Comparison of ENCODE assay signal across 17 mouse cellular contexts in the genomic region with DNA sequence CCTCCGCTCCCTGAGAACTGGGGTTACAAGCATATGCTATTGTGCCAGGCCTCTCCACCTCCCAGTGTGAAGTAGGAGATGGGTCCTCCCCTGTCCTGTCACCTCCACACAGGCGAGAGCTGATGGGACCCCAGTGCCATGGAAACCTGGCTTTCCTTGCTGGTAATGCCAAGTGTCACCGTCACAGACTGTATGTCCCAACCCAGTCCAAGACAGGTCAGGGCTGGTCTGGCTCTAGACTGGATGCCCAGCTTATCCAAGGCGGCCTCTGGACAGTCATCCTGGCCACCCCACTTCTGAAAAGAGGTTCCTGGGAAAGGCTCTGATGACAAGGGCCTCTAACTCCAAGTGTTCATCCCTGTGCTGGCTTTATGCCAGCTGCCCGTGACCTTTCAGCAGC. TPM values are rescaled to one million over a fixed set of nuclear protein-coding genes. Genes with fewer than 3 reads are reported as not detected.
"Had no signal": no experiment of that assay in that cellular context is flagged by ENCODE, and none has a peak within 500 bp of the region (broad histone marks: within the 10 kb centered on the region; RNA-seq: fewer than 3 reads in every experiment).

No protein-coding gene starts in this region.

- H3K9me3 ChIP-seq: midbrain, embryonic 10.5 days; midbrain, embryonic 12.5 days; neural tube, embryonic 13.5 days; neural tube, embryonic 15.5 days had no signal

- H3K4me2 ChIP-seq: lung, embryonic 14.5 days; midbrain, embryonic 12.5 days; neural tube, embryonic 13.5 days; neural tube, embryonic 15.5 days had no signal

- ATAC-seq: midbrain, embryonic 16.5 days had no signal

- H3K9ac ChIP-seq: lung, embryonic 14.5 days; midbrain, embryonic 12.5 days; neural tube, embryonic 13.5 days; neural tube, embryonic 15.5 days had no signal

- H3K27ac ChIP-seq: midbrain, embryonic 10.5 days; midbrain, embryonic 12.5 days; neural tube, embryonic 13.5 days; neural tube, embryonic 15.5 days had no signal

- H3K4me3 ChIP-seq: midbrain, embryonic 10.5 days; midbrain, embryonic 12.5 days; myocyte; neural tube, embryonic 13.5 days; neural tube, embryonic 15.5 days had no signal

- DNase-seq: lung, embryonic 14.5 days; midbrain, embryonic 14.5 days; retina, postnatal 1 day; right cerebral cortex, adult 18-20 months; right cerebral cortex, postnatal 25 days; right cerebral cortex, postnatal 4 days had no signal

- H3K27me3 ChIP-seq: midbrain, embryonic 12.5 days; neural tube, embryonic 13.5 days; neural tube, embryonic 15.5 days had no signal

- H3K4me1 ChIP-seq: midbrain, embryonic 10.5 days; midbrain, embryonic 12.5 days; neural tube, embryonic 13.5 days; neural tube, embryonic 15.5 days had no signal

RNA-seq across cellular contexts. Expression of a gene that starts 21.4 kb away (rescaled TPM):
- total RNA-seq: megakaryocyte, adult 5-6 weeks; megakaryocyte-erythroid progenitor cell, adult 5-6 weeks had no signal
- polyA plus RNA-seq: lung, embryonic 14.5 days; midbrain, embryonic 10.5 days; midbrain, embryonic 12.5 days; midbrain, embryonic 14.5 days; midbrain, embryonic 16.5 days; myocyte; neural tube, embryonic 11.5 days; neural tube, embryonic 13.5 days; neural tube, embryonic 15.5 days; stomach, embryonic 14.5 days; thymus, postnatal 0 days had no signal
